Mouse (Mus musculus) myocyte (in vitro differentiated cells): Measurements from ENCODE around the gene Defb35. TPM values are rescaled to one million over a fixed set of nuclear protein-coding genes. Genes with fewer than 3 reads are reported as not detected.
"Not testable (repeated sequence)": the region's sequence is repeated elsewhere in the genome, so short reads cannot be mapped to it uniquely, and the experiment has no call there.

ENCODE experiments used
- H3K27me3 ChIP-seq: one replicate; pipeline ENCODE4 v1.6.1; 2011; ENCODE audit not compliant: control insufficient read depth, insufficient read depth, insufficient read length
- H3K36me3 ChIP-seq: one replicate; pipeline ENCODE4 v1.6.1; 2011; ENCODE audit not compliant: control insufficient read depth, insufficient read depth
- H3K4me2 ChIP-seq: one replicate; pipeline ENCODE4 v1.6.1; 2011; ENCODE audit warnings: low read depth, control low read depth
- H3K4me3 ChIP-seq: one replicate; pipeline ENCODE4 v1.5.1; 2011; ENCODE audit warnings: mild to moderate bottlenecking, control low read depth, moderate library complexity
- H3K79me2 ChIP-seq: one replicate; pipeline ENCODE4 v1.6.1; 2011; ENCODE audit not compliant: control insufficient read depth, insufficient read depth
- H3ac ChIP-seq: one replicate; pipeline ENCODE4 v1.6.1; 2011; ENCODE audit not compliant: control insufficient read depth, insufficient read length
- CEBPB ChIP-seq: IDR thresholded peaks from 2 replicates; pipeline ENCODE4 v1.6.1; 2011; ENCODE audit warnings: mild to moderate bottlenecking, moderate library complexity; ENCODE audit not compliant: poor library complexity, insufficient read depth, severe bottlenecking
- E2F4 ChIP-seq: IDR thresholded peaks from one replicate; pipeline ENCODE4 v1.6.1; 2011; ENCODE audit warnings: mild to moderate bottlenecking, control low read depth, moderate library complexity; ENCODE audit not compliant: insufficient read depth
- MAX ChIP-seq: IDR thresholded peaks from one replicate; pipeline ENCODE4 v1.6.1; 2011; ENCODE audit warnings: low read depth, mild to moderate bottlenecking, control low read depth
- MYOD1 ChIP-seq, 3 experiments: IDR thresholded peaks; one replicate each; pipeline ENCODE4 v1.6.1; 2011; ENCODE audit warnings: control low read depth in 2 of 3, low read depth in 2 of 3, mild to moderate bottlenecking in 2 of 3, moderate library complexity in 1 of 3; ENCODE audit not compliant: insufficient read length in 2 of 3, control insufficient read depth in 1 of 3
- MYOG ChIP-seq, 3 experiments: IDR thresholded peaks; one replicate each; pipeline ENCODE4 v1.6.1; 2011; ENCODE audit warnings: control low read depth in 2 of 3, low read depth in 2 of 3, mild to moderate bottlenecking in 2 of 3; ENCODE audit not compliant: insufficient read length in 2 of 3, control insufficient read depth in 1 of 3, insufficient read depth in 1 of 3
- POLR2A ChIP-seq: IDR thresholded peaks from one replicate; pipeline ENCODE4 v1.6.1; 2011; ENCODE audit warnings: low read depth, mild to moderate bottlenecking, control low read depth, moderate library complexity; ENCODE audit not compliant: insufficient read length
- POLR2AphosphoS2 ChIP-seq: IDR thresholded peaks from one replicate; pipeline ENCODE4 v1.6.1; 2011; ENCODE audit warnings: low read depth, control low read depth; ENCODE audit not compliant: insufficient read length
- REST ChIP-seq: IDR thresholded peaks from one replicate; pipeline ENCODE4 v1.6.1; 2011; ENCODE audit warnings: mild to moderate bottlenecking, control low read depth, moderate library complexity; ENCODE audit not compliant: insufficient read depth, insufficient read length
- SRF ChIP-seq: IDR thresholded peaks from one replicate; pipeline ENCODE4 v1.6.1; 2011; ENCODE audit warnings: low read depth; ENCODE audit not compliant: control insufficient read depth, insufficient read length
- TCF12 ChIP-seq: IDR thresholded peaks from one replicate; pipeline ENCODE4 v1.6.1; 2011; ENCODE audit warnings: mild to moderate bottlenecking, control low read depth; ENCODE audit not compliant: poor library complexity, insufficient read depth, severe bottlenecking
- TCF3 ChIP-seq: IDR thresholded peaks from one replicate; pipeline ENCODE4 v1.6.1; 2011; ENCODE audit warnings: low read depth, control low read depth; ENCODE audit not compliant: insufficient read length
- USF1 ChIP-seq: IDR thresholded peaks from one replicate; pipeline ENCODE4 v1.6.1; 2011; ENCODE audit warnings: low read depth, mild to moderate bottlenecking, control low read depth, moderate library complexity
- polyA plus RNA-seq: library from polyadenylated mRNA; unstranded; fragments of >200 nt; fragmentation: generic; extraction: Trizol; gene quantifications from one replicate; pipeline ENCODE4 v1.2.1, GENCODE M21; 2012; ENCODE audit warnings: missing spikeins

The Defb35 gene
- not detected for polyA plus RNA-seq

- not testable (repeated sequence) for H3K79me2 ChIP-seq, H3K4me3 ChIP-seq, H3K27me3 ChIP-seq, H3ac ChIP-seq, H3K4me2 ChIP-seq, H3K36me3 ChIP-seq
These were observed at the start of gene Defb35 for GRCm38 (mm10) chr8:21938052-21938451. Gene Defb35 (plus strand): TSS chr8:21938352.

DNA sequence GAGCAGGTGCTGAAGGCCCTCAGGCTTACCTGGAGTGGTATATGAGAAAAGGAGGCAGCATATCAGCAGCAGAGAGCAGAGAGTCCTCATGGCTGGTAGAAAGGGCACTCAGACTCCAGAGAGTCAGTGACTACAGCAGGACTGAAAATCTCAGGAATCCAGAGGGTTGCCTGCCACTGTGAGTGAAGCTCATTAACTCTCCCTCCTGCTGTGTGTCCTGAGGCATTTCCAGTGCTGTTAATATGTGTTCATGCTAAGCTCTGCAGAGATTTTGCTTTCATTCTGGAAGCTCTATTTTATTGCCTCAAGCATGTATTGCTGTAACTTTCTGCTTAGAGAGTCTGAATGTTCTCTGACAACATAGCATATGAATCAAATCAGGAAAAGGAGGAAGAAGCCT lies 31.9 kb upstream of the Defb35 start, which contains the start of gene Defb11:
Gene Defb11, minus strand, starts transcription at position 123 of the 400 bp plus-strand sequence.
- not testable (repeated sequence) for H3K79me2 ChIP-seq, H3ac ChIP-seq, H3K4me3 ChIP-seq, H3K27me3 ChIP-seq, H3K4me2 ChIP-seq, H3K36me3 ChIP-seq

GRCm38 (mm10) chr8:21911931-21912330 lies 26.2 kb upstream of the Defb35 start:
- TF ChIP-seq CEBPB (no peak), TCF12 (no peak), TCF3 (no peak), MAX (no peak), POLR2AphosphoS2 (no peak), USF1 (no peak), SRF (no peak), MYOG (IDR thresholded peaks at IDR 0.05; ENCODE audit: control insufficient read depth in 1 of 3, insufficient read depth in 1 of 3, insufficient read length in 2 of 3, low read depth in 2 of 3) (no peak), E2F4 (no peak), MYOD1 (IDR thresholded peaks at IDR 0.05; ENCODE audit: control insufficient read depth in 1 of 3, insufficient read length in 2 of 3, low read depth in 2 of 3) (no peak), POLR2A (no peak), REST (no peak)
- Histone ChIP-seq H3ac (no peak overlapping the region), H3K4me2 (no peak overlapping the region), H3K36me3 (no peaks in the 10 kb centered on the region), H3K79me2 (no peaks in the 10 kb centered on the region), H3K27me3 (no peaks in the 10 kb centered on the region), H3K4me3 (no peak overlapping the region)

- TF ChIP-seq TCF12 (no peak), CEBPB (no peak), SRF (no peak), TCF3 (no peak), POLR2AphosphoS2 (no peak), USF1 (no peak), POLR2A (no peak), MYOD1 (IDR thresholded peaks at IDR 0.05; ENCODE audit: control insufficient read depth in 1 of 3, insufficient read length in 2 of 3, low read depth in 2 of 3) (no peak), MYOG (IDR thresholded peaks at IDR 0.05; ENCODE audit: control insufficient read depth in 1 of 3, insufficient read depth in 1 of 3, insufficient read length in 2 of 3, low read depth in 2 of 3) (no peak), MAX (no peak), REST (no peak), E2F4 (no peak)
- no peak overlapping the region for H3ac ChIP-seq
- no peaks in the 10 kb centered on the region for H3K36me3 ChIP-seq
These were observed 25.6 kb upstream of the Defb35 start for GRCm38 (mm10) chr8:21912554-21912953.

GRCm38 (mm10) chr8:21915625-21916024 lies 22.5 kb upstream of the Defb35 start:
- no peak overlapping the region for H3ac ChIP-seq
- no peak overlapping the region for H3K4me3 ChIP-seq
- H3K36me3 ChIP-seq: no peaks in the 10 kb centered on the region
- H3K27me3 ChIP-seq: no peaks in the 10 kb centered on the region
- no peaks in the 10 kb centered on the region for H3K79me2 ChIP-seq
- TF ChIP-seq TCF3 (no peak), E2F4 (no peak), REST (no peak), TCF12 (no peak), MYOG (IDR thresholded peaks at IDR 0.05; ENCODE audit: control insufficient read depth in 1 of 3, insufficient read depth in 1 of 3, insufficient read length in 2 of 3, low read depth in 2 of 3) (no peak)
- no peak overlapping the region for H3K4me2 ChIP-seq

More at GRCm38 (mm10) chr8:21912554-21912953, 25.6 kb upstream of the Defb35 start:
- H3K4me2 ChIP-seq: no peak overlapping the region
- H3K4me3 ChIP-seq: no peak overlapping the region
- no peaks in the 10 kb centered on the region for H3K79me2 ChIP-seq
- H3K27me3 ChIP-seq: no peaks in the 10 kb centered on the region

DNA sequence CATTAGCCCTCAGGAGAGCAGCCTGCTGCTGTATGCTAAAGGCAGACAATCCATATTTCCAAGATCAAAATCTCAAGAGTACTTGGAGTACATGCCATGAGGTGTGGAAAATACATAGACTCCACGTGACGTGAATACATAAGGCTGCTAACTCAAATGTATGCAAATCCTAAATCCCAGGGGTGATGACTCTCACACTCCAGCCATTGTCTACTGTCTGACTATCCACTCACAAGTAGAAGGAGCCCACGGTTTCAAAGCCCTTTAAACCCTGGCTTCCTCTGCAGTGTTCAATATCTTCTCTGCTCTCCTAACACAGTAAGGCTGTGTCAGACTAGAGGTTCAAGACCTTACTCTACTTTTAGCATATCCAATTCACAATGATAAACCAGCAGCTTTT lies 7.4 kb upstream of the Defb35 start:
- H3ac ChIP-seq, H3K4me2 ChIP-seq, H3K4me3 ChIP-seq, H3K27me3 ChIP-seq, H3K79me2 ChIP-seq, H3K36me3 ChIP-seq: not testable (repeated sequence)
